Mouse (Mus musculus): ENCODE measurements around the gene Gabrb3.
"Not testable (repeated sequence)": the region's sequence is repeated elsewhere in the genome, so short reads cannot be mapped to it uniquely, and the experiment has no call there.

Gene Gabrb3

DNA sequence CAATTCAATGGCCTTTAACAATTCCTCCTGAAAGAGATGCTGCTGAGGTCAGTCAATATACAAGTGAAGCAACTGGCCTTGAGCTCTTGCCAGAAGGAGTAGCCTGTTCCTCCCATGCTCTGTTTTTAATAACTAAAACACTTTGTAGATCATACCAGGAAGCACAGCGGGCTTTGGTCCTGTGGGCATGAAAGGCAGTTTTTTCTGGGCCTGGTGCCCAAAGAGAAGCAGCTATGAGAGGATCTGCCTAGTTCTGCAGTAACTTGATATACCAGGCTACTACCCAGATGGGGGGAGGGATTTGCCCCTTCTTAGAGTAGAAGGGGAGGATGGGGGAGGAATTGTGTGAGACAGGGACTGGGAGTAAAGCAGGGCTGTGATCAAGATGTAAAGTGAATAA lies 284.1 kb downstream of the Gabrb3 start:
- in situ Hi-C loops (cut with MboI; ENCODE audit: low sequenced_read_pairs) = no loop called here

DNA sequence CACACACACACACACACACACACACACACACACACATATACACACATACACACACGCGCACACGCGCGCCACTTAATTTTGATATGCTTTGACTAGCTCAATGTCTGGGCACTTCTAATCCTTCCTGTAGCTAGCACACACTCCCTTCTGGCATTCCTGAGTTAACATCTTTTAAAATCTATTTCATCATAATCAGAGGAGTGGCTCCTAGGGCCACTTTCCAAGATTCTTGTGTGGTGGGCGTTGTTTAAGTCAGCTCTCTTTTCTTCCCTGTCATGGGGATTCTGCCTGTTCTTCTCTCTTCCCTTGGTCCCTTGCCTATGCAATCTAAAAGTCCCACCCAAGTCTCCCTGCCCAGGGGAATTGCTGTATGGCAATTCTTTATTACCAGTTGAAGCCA lies 286.6 kb downstream of the Gabrb3 start:
- in situ Hi-C loops (cut with MboI; ENCODE audit: low sequenced_read_pairs) = no loop called here

DNA sequence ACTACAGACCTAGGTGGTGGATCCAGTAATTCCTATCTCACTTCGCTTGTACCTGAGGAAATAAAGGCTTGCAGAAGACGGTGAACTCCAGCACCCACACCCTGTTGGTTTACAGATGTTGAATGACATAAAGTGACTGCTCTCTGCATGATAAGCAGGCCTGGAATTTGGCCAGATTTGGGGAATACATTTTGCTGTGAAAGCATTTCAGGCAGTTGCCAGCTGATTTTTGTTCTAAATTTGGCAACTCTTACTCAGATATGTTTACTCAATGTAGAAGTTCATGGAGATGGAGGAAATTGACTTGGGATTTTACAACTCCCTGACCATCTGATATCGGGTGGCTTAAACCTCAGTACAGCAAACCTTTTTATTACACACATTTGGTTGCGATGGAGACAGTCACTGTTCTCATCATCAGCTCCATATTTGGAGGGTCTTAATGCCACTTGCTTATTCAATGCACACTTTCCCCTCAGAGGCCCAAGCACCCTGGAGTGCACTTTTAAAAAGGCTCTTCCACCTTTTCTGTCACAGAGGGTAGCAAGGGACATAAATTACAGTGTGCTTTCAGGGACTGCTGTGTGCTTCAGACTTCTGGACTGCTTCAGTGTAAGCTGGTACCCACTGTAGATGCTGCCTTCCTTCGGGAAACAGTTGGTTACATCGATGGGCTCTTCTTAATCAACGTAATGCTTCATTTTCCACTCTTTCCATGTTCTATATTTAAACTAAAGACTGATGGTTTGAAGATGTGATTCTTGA lies 287.7 kb downstream of the Gabrb3 start:
- in situ Hi-C loops (cut with MboI; ENCODE audit: low sequenced_read_pairs) = no loop called here

DNA sequence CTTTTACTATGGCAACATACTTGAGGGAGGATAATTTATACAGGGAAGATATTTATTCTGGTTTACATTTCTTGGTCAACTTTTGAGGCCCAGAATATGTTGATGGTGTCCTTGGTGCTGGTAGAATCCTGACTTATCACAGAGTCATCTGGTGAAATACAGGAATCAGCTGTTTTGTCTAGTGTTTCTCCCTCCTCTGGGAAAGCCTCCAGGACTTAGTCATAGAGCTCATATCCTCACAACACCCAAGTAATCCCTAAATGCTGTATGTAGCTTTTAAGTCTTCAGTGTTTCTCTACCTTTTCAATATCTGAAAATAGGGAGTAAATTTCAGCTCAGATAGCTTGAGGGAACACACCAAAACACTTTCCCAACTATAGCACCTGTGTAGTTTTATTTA lies 292.2 kb downstream of the Gabrb3 start:
- in situ Hi-C loops (cut with MboI; ENCODE audit: low sequenced_read_pairs) = no loop called here

DNA sequence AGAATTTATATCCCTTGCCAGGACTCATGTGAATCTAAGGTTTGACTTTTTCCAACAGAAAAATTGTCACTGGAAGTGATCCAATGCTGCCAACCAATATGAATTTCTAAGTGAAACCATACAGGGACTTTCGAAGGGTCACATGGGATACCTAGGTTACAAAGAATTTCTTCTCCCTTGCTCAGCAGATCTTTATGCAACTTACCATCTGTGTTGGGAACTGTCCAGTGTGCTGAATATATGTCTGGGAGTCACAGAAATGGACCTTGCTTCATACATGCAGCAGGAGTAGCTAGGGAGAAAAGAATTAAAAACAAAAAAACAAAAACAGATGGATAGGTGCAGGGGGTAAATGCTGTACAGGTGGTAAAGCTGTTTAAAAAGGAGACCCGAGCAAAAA lies 327.3 kb downstream of the Gabrb3 start:
- in situ Hi-C loops (cut with MboI; ENCODE audit: low sequenced_read_pairs) = no loop called here

DNA sequence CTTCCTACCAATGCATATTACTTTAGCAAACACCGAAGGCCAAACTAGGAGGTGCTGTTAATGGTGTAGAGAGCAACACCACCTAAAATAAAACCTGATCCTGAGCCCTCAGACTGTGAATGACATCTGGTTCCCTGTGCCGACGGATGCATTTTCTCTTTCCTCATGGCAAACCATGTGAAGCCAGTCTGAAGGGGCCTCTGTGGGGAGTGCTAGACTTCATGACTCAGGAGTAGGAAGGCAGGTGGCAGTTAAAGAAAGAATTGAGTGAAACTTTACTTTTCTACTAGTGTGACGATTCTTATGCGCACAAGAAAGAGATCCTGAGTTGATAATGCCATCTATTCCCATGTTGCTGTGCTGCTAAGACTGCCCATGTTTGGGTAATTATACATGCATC lies 341.0 kb downstream of the Gabrb3 start:
- in situ Hi-C loops (cut with MboI; ENCODE audit: low sequenced_read_pairs) = no loop called here

DNA sequence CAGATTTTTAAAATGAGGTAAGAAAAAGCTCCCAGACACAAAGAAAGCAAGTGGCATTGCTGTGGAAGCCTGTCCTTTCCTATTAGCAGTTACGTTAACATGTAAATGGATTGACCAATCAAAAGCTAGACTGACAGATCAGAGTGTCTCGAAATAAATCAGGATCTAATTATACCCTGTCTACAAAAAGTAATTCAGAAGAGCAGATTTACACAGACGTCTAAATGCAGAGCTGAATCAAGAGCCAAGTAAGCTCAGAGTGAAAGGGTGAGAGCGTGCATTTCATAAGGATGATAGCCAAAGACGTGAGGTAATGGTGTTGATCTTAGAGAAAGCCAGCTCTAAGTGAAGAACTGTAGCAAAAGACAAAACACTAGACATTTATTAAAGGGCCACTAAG lies 359.3 kb downstream of the Gabrb3 start:
- in situ Hi-C loops (cut with MboI; ENCODE audit: low sequenced_read_pairs) = no loop called here

DNA sequence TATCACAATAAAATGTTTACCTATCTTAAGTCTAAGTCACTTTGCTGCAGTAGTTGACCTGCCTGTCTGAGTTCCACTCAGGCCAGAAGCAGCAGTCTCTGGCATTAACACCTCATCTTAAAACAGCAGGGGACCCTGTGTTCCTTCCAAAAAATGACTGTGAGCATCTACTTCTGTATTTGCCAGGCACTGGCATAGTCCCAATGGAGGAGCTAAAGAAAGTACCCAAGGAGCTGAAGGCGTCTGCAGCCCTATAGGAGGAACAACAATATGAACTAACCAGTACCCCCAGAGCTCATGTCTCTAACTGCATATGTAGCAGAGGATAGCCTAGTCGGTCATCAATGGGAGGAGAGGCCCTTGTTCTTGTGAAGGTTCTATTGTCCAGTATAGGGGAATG lies 366.6 kb downstream of the Gabrb3 start:
- in situ Hi-C loops (cut with MboI; ENCODE audit: low sequenced_read_pairs) = not testable (repeated sequence)

DNA sequence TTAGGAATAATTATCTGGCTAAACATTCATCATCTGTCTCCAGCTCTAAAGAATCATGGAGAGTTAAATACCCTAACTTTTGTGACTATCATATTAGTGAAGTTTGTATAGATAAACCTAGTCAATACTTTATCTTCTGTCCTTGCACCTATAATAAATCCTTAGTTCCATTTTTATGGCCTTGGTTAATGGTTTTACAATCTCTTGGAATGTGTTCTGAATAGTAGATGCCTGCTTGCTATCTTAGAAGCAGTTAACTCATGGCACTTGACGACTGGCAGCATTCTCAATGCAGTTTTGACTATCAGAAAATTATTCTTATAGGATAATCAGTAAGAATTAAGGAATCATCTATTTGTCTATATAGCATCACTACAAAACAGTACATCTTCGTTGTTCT lies 368.0 kb downstream of the Gabrb3 start:
- in situ Hi-C loops (cut with MboI; ENCODE audit: low sequenced_read_pairs) = no loop called here

DNA sequence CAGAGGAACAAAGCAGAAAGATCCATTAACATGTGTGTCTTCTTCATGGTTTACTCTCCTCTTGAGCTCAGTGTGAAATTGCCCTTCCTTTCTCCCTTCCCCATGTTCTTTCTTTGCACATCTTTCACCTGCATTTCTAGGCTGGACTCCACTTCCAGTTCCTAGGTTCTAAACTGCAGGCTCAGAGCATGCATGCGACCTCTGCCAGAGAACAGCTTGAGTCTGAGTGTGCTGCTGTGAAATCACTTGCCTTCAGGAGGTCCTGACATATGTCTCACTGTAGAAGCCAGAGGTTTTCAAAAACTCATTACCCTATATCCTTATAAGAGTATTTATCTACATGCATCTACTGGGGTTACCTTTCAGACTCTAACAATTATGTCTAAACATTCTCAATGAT lies 383.8 kb downstream of the Gabrb3 start:
- in situ Hi-C loops (cut with MboI; ENCODE audit: low sequenced_read_pairs) = no loop called here

DNA sequence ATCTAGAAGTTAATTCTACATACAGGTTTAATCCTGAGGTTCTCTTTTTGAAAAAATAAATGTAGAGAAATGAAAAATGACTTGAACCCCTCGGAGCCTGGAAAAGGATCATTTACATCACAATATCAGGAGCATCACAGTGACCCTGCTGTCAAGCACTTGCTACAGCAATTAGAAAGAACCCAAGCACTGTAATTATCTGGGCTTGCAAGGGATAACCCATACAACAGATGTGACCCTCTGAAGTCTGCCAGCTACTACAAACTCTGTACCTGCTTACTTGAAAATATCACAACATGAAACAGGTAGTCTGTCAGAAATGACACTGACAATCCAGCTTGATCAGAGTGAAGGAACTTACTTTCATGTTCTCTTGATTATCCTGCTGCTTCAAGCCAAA lies 394.2 kb downstream of the Gabrb3 start:
- in situ Hi-C loops (cut with MboI; ENCODE audit: low sequenced_read_pairs) = no loop called here

DNA sequence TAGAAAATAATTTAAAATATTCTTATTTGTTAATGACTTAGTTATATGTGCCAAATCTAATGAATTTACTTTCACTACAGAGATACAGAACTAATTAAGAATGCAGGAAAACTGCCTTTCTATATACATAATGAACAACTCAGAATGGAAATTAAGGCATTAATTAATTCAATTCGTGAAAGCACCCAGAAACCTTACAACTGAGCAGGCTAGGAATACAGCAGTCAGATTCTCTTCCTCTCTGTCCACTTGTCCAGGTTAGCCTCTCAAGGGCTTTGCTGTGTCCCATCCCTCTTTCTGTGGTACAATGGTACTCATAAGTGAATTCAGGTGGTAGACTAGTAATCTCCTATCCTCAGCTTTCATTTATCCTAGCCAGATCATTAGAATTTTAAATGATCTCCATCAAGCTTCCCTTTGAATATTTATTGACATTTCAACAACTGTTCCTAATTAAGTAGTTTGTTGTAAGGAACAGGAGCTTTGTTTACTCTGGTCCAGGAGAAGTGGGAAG lies 422.9 kb downstream of the Gabrb3 start:
- in situ Hi-C loops (cut with MboI; ENCODE audit: low sequenced_read_pairs) = no loop called here

DNA sequence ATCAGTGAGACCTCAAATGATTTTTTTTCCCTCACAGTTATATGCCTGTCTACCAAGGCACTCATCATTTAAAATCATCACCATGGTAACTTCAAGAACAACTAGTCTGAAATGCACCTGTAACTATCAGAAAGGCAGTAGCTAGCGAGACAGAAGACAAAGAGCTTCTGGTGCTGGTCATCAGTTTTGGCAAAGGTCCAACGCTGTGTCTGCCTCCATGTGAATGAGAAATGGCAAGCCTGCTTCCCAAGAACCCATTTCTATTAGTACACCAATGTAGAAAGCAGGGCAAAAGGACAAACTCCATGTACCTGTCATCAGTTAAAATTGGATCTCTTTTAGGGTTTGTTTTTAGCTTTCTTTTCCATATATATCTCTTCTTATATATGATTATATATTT lies 448.5 kb downstream of the Gabrb3 start:
- in situ Hi-C loops (cut with MboI; ENCODE audit: low sequenced_read_pairs) = no loop called here

All from CH12F3 (cell line).